Mouse (Mus musculus): Measurements from ENCODE around the gene Stard8. TPM values are rescaled to one million over a fixed set of nuclear protein-coding genes. Genes with fewer than 3 reads are reported as not detected.
"Not testable (repeated sequence)": the region's sequence is repeated elsewhere in the genome, so short reads cannot be mapped to it uniquely, and the experiment has no call there.

Stard8 gene
- polyA plus RNA-seq (2014; fragmentation: Nextera tagmentation; extraction: Ambion mirVana), result 7.9 and 11.8 TPM in 2 replicates

DNA sequence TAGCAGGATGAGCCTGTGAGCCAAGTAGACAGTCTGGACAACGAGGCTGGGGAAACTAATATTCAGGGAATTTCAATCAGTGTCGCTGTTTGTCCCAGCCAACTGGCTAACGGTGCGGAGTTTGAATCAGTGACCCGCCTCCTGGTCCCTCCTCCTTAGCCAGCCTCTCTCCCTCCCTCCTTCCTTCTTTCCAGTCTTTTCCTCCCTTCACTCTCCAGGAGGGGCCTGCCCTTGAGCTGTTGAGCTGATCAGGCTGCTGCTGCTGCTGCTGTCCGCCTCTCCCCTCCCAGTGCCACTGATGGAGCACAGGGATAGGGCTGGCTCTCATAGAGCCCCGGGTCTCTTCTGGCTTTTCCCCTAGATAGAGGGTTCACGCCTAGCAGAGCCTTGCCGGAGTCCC lies at the start of gene Stard8:
Gene Stard8, plus strand, starts transcription at position 203 of the 400 bp plus-strand sequence.
- H3K9ac ChIP-seq (ENCODE audit: low read depth, low read length), result no peak within 1 kb of the TSS; the same call in 1 of the 2 replicates
- 0 out of 2 replicates have a peak within 1 kb of the TSS, but pooled peaks have one; percentile 15 for H3K4me3 ChIP-seq (ENCODE audit: low read depth, low read length)

GRCm38 (mm10) chrX:98953941-98954340 lies 49.1 kb upstream of the Stard8 start:
- H3K36me3 ChIP-seq (ENCODE audit: control insufficient read depth, insufficient read depth, low read length), result no peaks in the 10 kb centered on the region

More for the DNA sequence above, at the start of gene Stard8:
- WGBS (ENCODE audit: insufficient replicate concordance), result 33% methylated on average over 9 of the region's 9 CpGs
- H3K4me2 ChIP-seq, result peak within 1 kb of the TSS; percentile 36
- H3K27ac ChIP-seq (ENCODE audit: low read depth, low read length), result 0 out of 2 replicates have a peak within 1 kb of the TSS, but pooled peaks have one; percentile 22
- H3K4me1 ChIP-seq (ENCODE audit: control insufficient read depth, insufficient read depth, low read length), result 0 out of 2 replicates have a peak, but pooled peaks cover 4% of the 10 kb centered on the region
- H3K9me3 ChIP-seq (replicated peaks; ENCODE audit: control insufficient read depth, low read length), result no peaks in the 10 kb centered on the region
- peaks cover 3% of the 10 kb centered on the region; the same call in 1 of the 2 replicates for H3K27me3 ChIP-seq (ENCODE audit: control insufficient read depth, insufficient read depth, low read length)
- no peak for ATAC-seq (replicated peaks; ENCODE audit: insufficient number of reproducible peaks, low FRiP score, low TSS enrichment)
- H3K36me3 ChIP-seq (ENCODE audit: control insufficient read depth, insufficient read depth, low read length), result no peaks in the 10 kb centered on the region

GRCm38 (mm10) chrX:98958287-98958686 lies 44.8 kb upstream of the Stard8 start:
- no peak for ATAC-seq (replicated peaks; ENCODE audit: insufficient number of reproducible peaks, low FRiP score, low TSS enrichment)
- Histone ChIP-seq H3K27ac (ENCODE audit: low read depth, low read length) (no peak overlapping the region), H3K9me3 (replicated peaks; ENCODE audit: control insufficient read depth, low read length) (no peaks in the 10 kb centered on the region), H3K36me3 (ENCODE audit: control insufficient read depth, insufficient read depth, low read length) (no peaks in the 10 kb centered on the region), H3K27me3 (ENCODE audit: control insufficient read depth, insufficient read depth, low read length) (no peaks in the 10 kb centered on the region; the same call in 1 of the 2 replicates), H3K4me1 (ENCODE audit: control insufficient read depth, insufficient read depth, low read length) (no peaks in the 10 kb centered on the region), H3K4me3 (ENCODE audit: low read depth, low read length) (no peak overlapping the region), H3K9ac (ENCODE audit: low read depth, low read length) (no peak overlapping the region), H3K4me2 (no peak overlapping the region)
- 75% methylated on average over 9 of the region's 9 CpGs for WGBS (ENCODE audit: insufficient replicate concordance)

More at GRCm38 (mm10) chrX:98953941-98954340, 49.1 kb upstream of the Stard8 start:
- 17% methylated on average over 6 of the region's 6 CpGs for WGBS (ENCODE audit: insufficient replicate concordance)
- H3K27me3 ChIP-seq (ENCODE audit: control insufficient read depth, insufficient read depth, low read length), result no peaks in the 10 kb centered on the region; the same call in 1 of the 2 replicates
- no peak overlapping the region for H3K4me2 ChIP-seq
- H3K4me3 ChIP-seq (ENCODE audit: low read depth, low read length), result no peak overlapping the region
- H3K4me1 ChIP-seq (ENCODE audit: control insufficient read depth, insufficient read depth, low read length), result no peaks in the 10 kb centered on the region
- H3K27ac ChIP-seq (ENCODE audit: low read depth, low read length), result no peak overlapping the region
- H3K9ac ChIP-seq (ENCODE audit: low read depth, low read length), result no peak overlapping the region
- no peaks in the 10 kb centered on the region for H3K9me3 ChIP-seq (replicated peaks; ENCODE audit: control insufficient read depth, low read length)
- ATAC-seq (replicated peaks; ENCODE audit: insufficient number of reproducible peaks, low FRiP score, low TSS enrichment), result no peak

DNA sequence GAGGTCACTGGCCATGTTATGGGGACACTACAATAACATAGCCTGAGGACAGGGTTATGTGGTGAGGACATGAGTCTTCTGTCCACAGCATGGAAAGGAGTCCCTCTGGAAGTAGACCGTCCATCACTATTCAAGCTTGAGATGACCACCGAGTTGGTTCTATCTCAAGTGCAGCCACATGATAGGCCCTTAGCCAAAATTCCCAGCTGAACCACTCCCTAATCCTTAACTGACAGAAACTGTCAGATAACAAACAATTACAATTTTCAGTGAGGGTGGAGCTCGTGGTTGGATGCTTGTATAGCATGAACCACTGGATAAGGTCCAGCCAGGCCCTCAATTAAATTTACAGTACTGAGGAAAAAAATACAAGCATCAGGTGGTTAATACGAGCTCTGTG lies 44.0 kb upstream of the Stard8 start:
- Histone ChIP-seq H3K4me3 (ENCODE audit: low read depth, low read length) (no peak overlapping the region), H3K9ac (ENCODE audit: low read depth, low read length) (no peak overlapping the region), H3K4me1 (ENCODE audit: control insufficient read depth, insufficient read depth, low read length) (no peaks in the 10 kb centered on the region), H3K36me3 (ENCODE audit: control insufficient read depth, insufficient read depth, low read length) (no peaks in the 10 kb centered on the region), H3K27ac (ENCODE audit: low read depth, low read length) (no peak overlapping the region), H3K9me3 (replicated peaks; ENCODE audit: control insufficient read depth, low read length) (no peaks in the 10 kb centered on the region), H3K27me3 (ENCODE audit: control insufficient read depth, insufficient read depth, low read length) (no peaks in the 10 kb centered on the region; the same call in 1 of the 2 replicates), H3K4me2 (no peak overlapping the region)
- ATAC-seq (replicated peaks; ENCODE audit: insufficient number of reproducible peaks, low FRiP score, low TSS enrichment), result no peak
- WGBS (ENCODE audit: insufficient replicate concordance), result 60% methylated on average over 4 of the region's 4 CpGs

GRCm38 (mm10) chrX:98963742-98964141 lies 39.3 kb upstream of the Stard8 start:
- no peak overlapping the region for H3K27ac ChIP-seq (ENCODE audit: low read depth, low read length)

DNA sequence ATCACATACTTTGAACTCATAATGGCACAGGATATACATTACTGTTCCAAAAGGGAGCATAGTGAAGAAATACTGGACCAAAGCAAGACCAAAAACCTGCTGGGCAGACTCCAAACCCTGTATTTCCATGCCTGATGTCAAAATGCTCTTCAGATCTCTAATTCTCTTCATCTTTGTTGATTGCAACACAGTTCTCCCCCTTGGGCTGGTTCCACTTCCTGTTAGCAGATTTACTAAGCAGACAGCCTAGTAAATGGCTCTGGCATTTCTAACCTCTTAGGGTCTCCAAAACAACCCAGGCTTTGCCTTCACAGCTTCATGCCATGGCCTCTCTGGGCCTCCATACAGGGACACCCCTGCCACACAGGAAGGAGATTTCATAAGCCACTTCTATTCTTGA lies 38.5 kb upstream of the Stard8 start:
- H3K27me3 ChIP-seq (ENCODE audit: control insufficient read depth, insufficient read depth, low read length), result no peaks in the 10 kb centered on the region
- H3K4me2 ChIP-seq, result no peak overlapping the region
- no peaks in the 10 kb centered on the region for H3K36me3 ChIP-seq (ENCODE audit: control insufficient read depth, insufficient read depth, low read length)
- ATAC-seq (replicated peaks; ENCODE audit: insufficient number of reproducible peaks, low FRiP score, low TSS enrichment), result no peak
- H3K4me1 ChIP-seq (ENCODE audit: control insufficient read depth, insufficient read depth, low read length), result no peaks in the 10 kb centered on the region
- no peak overlapping the region for H3K9ac ChIP-seq (ENCODE audit: low read depth, low read length)
- no peak overlapping the region for H3K27ac ChIP-seq (ENCODE audit: low read depth, low read length)
- no peak overlapping the region for H3K4me3 ChIP-seq (ENCODE audit: low read depth, low read length)
- H3K9me3 ChIP-seq (replicated peaks; ENCODE audit: control insufficient read depth, low read length), result no peaks in the 10 kb centered on the region

More at GRCm38 (mm10) chrX:98963742-98964141, 39.3 kb upstream of the Stard8 start:
- Histone ChIP-seq H3K9me3 (replicated peaks; ENCODE audit: control insufficient read depth, low read length) (no peaks in the 10 kb centered on the region), H3K9ac (ENCODE audit: low read depth, low read length) (no peak overlapping the region), H3K4me1 (ENCODE audit: control insufficient read depth, insufficient read depth, low read length) (no peaks in the 10 kb centered on the region), H3K36me3 (ENCODE audit: control insufficient read depth, insufficient read depth, low read length) (no peaks in the 10 kb centered on the region), H3K27me3 (ENCODE audit: control insufficient read depth, insufficient read depth, low read length) (no peaks in the 10 kb centered on the region), H3K4me2 (no peak overlapping the region), H3K4me3 (ENCODE audit: low read depth, low read length) (no peak overlapping the region)
- ATAC-seq (replicated peaks; ENCODE audit: insufficient number of reproducible peaks, low FRiP score, low TSS enrichment), result no peak

DNA sequence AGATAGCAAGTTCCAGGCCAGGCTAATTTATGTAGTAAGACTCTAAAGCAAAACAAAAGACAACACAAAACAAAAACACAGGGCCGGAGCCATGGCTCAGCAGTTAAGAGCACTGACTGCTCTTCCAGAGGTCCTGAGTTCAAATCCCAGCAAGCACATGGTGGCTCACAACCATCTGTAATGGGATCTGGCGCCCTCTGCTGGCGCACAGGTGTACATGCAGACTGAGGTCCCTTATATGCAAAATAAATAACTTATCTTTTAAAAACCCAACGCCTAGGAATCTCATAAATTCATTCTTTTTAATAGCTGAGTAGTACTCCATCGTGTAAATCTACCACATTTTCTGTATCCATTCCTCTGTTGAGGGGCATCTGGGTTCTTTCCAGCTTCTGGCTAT lies 16.4 kb upstream of the Stard8 start:
- not testable (repeated sequence) for H3K27me3 ChIP-seq (ENCODE audit: control insufficient read depth, insufficient read depth, low read length); H3K4me3 ChIP-seq (ENCODE audit: low read depth, low read length); H3K9ac ChIP-seq (ENCODE audit: low read depth, low read length); H3K4me1 ChIP-seq (ENCODE audit: control insufficient read depth, insufficient read depth, low read length); H3K27ac ChIP-seq (ENCODE audit: low read depth, low read length); H3K4me2 ChIP-seq; H3K36me3 ChIP-seq (ENCODE audit: control insufficient read depth, insufficient read depth, low read length); H3K9me3 ChIP-seq (replicated peaks; ENCODE audit: control insufficient read depth, low read length); ATAC-seq (replicated peaks; ENCODE audit: insufficient number of reproducible peaks, low FRiP score, low TSS enrichment)
- WGBS (ENCODE audit: insufficient replicate concordance), result 38% methylated on average over 5 of the region's 5 CpGs

- ATAC-seq (replicated peaks; ENCODE audit: insufficient number of reproducible peaks, low FRiP score, low TSS enrichment), result no peak
- no peaks in the 10 kb centered on the region for H3K36me3 ChIP-seq (ENCODE audit: control insufficient read depth, insufficient read depth, low read length)
- H3K4me2 ChIP-seq, result no peak overlapping the region
- H3K9me3 ChIP-seq (replicated peaks; ENCODE audit: control insufficient read depth, low read length), result no peaks in the 10 kb centered on the region
- no peaks in the 10 kb centered on the region for H3K4me1 ChIP-seq (ENCODE audit: control insufficient read depth, insufficient read depth, low read length)
- no peak overlapping the region for H3K27ac ChIP-seq (ENCODE audit: low read depth, low read length)
- 0 out of 2 replicates have a peak, but pooled peaks cover 3% of the 10 kb centered on the region for H3K27me3 ChIP-seq (ENCODE audit: control insufficient read depth, insufficient read depth, low read length)
- H3K9ac ChIP-seq (ENCODE audit: low read depth, low read length), result no peak overlapping the region
- WGBS (ENCODE audit: insufficient replicate concordance), result 48% methylated on average over 6 of the region's 6 CpGs
- H3K4me3 ChIP-seq (ENCODE audit: low read depth, low read length), result no peak overlapping the region
These were observed 13.5 kb upstream of the Stard8 start for GRCm38 (mm10) chrX:98989574-98989973.

- WGBS (ENCODE audit: insufficient replicate concordance), result 49% methylated on average over 6 of the region's 6 CpGs
- no peak overlapping the region for H3K4me3 ChIP-seq (ENCODE audit: low read depth, low read length)
- H3K9ac ChIP-seq (ENCODE audit: low read depth, low read length), result no peak overlapping the region
These were observed 983 bp upstream of the Stard8 start for GRCm38 (mm10) chrX:99002065-99002464.

More at GRCm38 (mm10) chrX:99002065-99002464, 983 bp upstream of the Stard8 start:
- peaks cover 3% of the 10 kb centered on the region; the same call in 1 of the 2 replicates for H3K27me3 ChIP-seq (ENCODE audit: control insufficient read depth, insufficient read depth, low read length)
- no peaks in the 10 kb centered on the region for H3K36me3 ChIP-seq (ENCODE audit: control insufficient read depth, insufficient read depth, low read length)
- 0 out of 2 replicates have a peak, but pooled peaks cover 4% of the 10 kb centered on the region for H3K4me1 ChIP-seq (ENCODE audit: control insufficient read depth, insufficient read depth, low read length)
- H3K9me3 ChIP-seq (replicated peaks; ENCODE audit: control insufficient read depth, low read length), result no peaks in the 10 kb centered on the region
- H3K27ac ChIP-seq (ENCODE audit: low read depth, low read length), result no peak overlapping the region
- ATAC-seq (replicated peaks; ENCODE audit: insufficient number of reproducible peaks, low FRiP score, low TSS enrichment), result no peak
- H3K4me2 ChIP-seq, result no peak overlapping the region
